Mouse (Mus musculus): ENCODE measurements at regions not wholly inside any gene's neighbourhood (a gene's known extent, or its start where the extent isn't known, plus 50 kb on each side); places are given as distances from the start of the nearest gene placed in this dataset.

- no peak for TF ChIP-seq CTCF (IDR thresholded peaks at IDR 0.05; ENCODE audit: low read depth, low read length)
- no peak for TF ChIP-seq POLR2A (IDR thresholded peaks at IDR 0.05; ENCODE audit: extremely low read depth, insufficient read depth, low read length)
Observed at GRCm38 (mm10) chr2:161332653-161333052, 223.8 kb upstream of the Chd6 start.
